Mouse (Mus musculus) embryonic facial prominence, embryonic 14.5 days (tissue): ENCODE data around the gene Crk. TPM values are rescaled to one million over a fixed set of nuclear protein-coding genes. Genes with fewer than 3 reads are reported as not detected.

Experiments used
- ATAC-seq: fragments of 200-750 bp; cut with Nextera tagmentation; 2 replicates; pipeline ENCODE4 v1.8.0; 2017; ENCODE audit warnings: low read depth, moderate number of reproducible peaks, moderate TSS enrichment
- DNase-seq: peaks from one replicate; pipeline ENCODE4 v3.0.0-alpha.2; 2015; ENCODE audit warnings: low spot score
- H3K27ac ChIP-seq: fragments of 300-500 bp; sonication (generic); replicated peaks from 2 replicates; pipeline ENCODE4 v1.5.1; 2014; ENCODE audit warnings: low read depth, mild to moderate bottlenecking, low read length, moderate library complexity
- H3K27me3 ChIP-seq: fragments of 300-500 bp; sonication (generic); replicated peaks from 2 replicates; pipeline ENCODE4 v1.6.1; 2014; ENCODE audit warnings: low read length; ENCODE audit not compliant: control insufficient read depth, insufficient read depth
- H3K36me3 ChIP-seq: fragments of 300-500 bp; sonication (generic); 2 replicates; pipeline ENCODE4 v1.6.1; 2014; ENCODE audit warnings: low read length, mixed read lengths; ENCODE audit not compliant: control insufficient read depth, insufficient read depth
- H3K4me1 ChIP-seq: fragments of 300-500 bp; sonication (generic); 2 replicates; pipeline ENCODE4 v1.6.1; 2014; ENCODE audit warnings: antibody characterized with exemption, low read length; ENCODE audit not compliant: control insufficient read depth, insufficient read depth
- H3K4me2 ChIP-seq: fragments of 300-500 bp; sonication (generic); 2 replicates; pipeline ENCODE4 v1.6.1; 2014; ENCODE audit warnings: low read depth, mild to moderate bottlenecking, low read length, moderate library complexity, mixed read lengths
- H3K4me3 ChIP-seq: fragments of 300-500 bp; sonication (generic); 2 replicates; pipeline ENCODE4 v1.5.1; 2014; ENCODE audit warnings: low read depth, mild to moderate bottlenecking, low read length
- H3K9ac ChIP-seq: fragments of 300-500 bp; sonication (generic); 2 replicates; pipeline ENCODE4 v1.6.1; 2014; ENCODE audit warnings: low read depth, mild to moderate bottlenecking, low read length, moderate library complexity, mixed read lengths
- H3K9me3 ChIP-seq: fragments of 300-500 bp; sonication (generic); 2 replicates; pipeline ENCODE4 v1.6.1; 2016; ENCODE audit warnings: low read length; ENCODE audit not compliant: control insufficient read depth
- WGBS: fragments of 180-500 bp; shearing (Covaris S2); extraction: QIAGEN DNeasy Blood & Tissue Kit; methylation state at CpG from one replicate; pipeline ENCODE4 v1.1.7; 2014; 5-methylcytosine and 5-hydroxymethylcytosine counted together
- polyA plus RNA-seq: library from polyadenylated mRNA; unstranded; fragments of >200 nt; fragmentation: Nextera tagmentation; extraction: Ambion mirVana; gene quantifications from 2 replicates; pipeline ENCODE4 v1.2.1, GENCODE M21; 2014

Gene Crk
- polyA plus RNA-seq, 1 experiment from 2014 or later, result 106 TPM

- DNase-seq, result no peak
- Histone ChIP-seq H3K9me3 (no peaks in the 10 kb centered on the region), H3K36me3 (peaks cover 5% of the 10 kb centered on the region; the same call in 1 of the 2 replicates), H3K4me2 (no peak overlapping the region), H3K27ac (no peak overlapping the region), H3K27me3 (no peaks in the 10 kb centered on the region), H3K4me1 (no peaks in the 10 kb centered on the region), H3K9ac (no peak overlapping the region), H3K4me3 (no peak overlapping the region)
- no peak for ATAC-seq
- WGBS, result 82% methylated on average over 9 of the region's 9 CpGs
Observed at GRCm38 (mm10) chr11:75644684-75645083, 34.4 kb upstream of the Crk start.

DNA sequence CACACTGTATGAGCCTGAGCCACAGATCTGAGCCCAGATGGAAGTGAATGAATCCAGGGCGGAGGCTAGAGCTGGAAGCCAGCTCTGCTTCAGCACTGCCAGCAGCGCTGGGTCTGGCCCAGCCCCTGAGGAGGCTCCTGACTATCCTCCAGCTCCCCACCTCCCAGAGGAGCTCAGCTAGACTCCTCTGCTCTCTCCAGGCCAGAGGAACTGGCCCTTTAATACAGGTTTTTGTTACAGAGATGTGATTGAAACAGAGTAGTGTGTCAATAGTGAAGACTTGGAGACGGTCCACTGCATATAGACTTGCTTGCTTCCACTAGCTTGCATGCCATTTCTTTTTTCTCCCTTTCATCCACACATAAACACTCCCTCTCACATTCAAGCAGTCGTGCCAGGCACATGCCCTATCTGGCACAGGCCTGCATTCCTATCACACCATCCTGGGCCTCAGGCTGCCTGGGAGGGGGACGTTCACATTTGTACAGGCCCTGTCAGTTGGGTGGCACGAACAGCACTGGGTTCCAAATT is 31.3 kb upstream of the Crk start:
- no peak overlapping the region for H3K4me3 ChIP-seq
- peaks cover 8% of the 10 kb centered on the region; the same call in 1 of the 2 replicates for H3K27me3 ChIP-seq
- DNase-seq (no peak), ATAC-seq (no peak)
- H3K27ac ChIP-seq, result no peak overlapping the region
- H3K36me3 ChIP-seq, result 0 out of 2 replicates have a peak, but pooled peaks cover 5% of the 10 kb centered on the region
- peaks cover 11% of the 10 kb centered on the region; the same call in 1 of the 2 replicates for H3K4me1 ChIP-seq
- H3K4me2 ChIP-seq, result no peak overlapping the region
- H3K9ac ChIP-seq, result no peak overlapping the region
- 67% methylated on average over 6 of the region's 6 CpGs for WGBS
- no peaks in the 10 kb centered on the region for H3K9me3 ChIP-seq

GRCm38 (mm10) chr11:75649155-75649561 is 29.9 kb upstream of the Crk start:
- Histone ChIP-seq H3K4me2 (no peak overlapping the region), H3K27me3 (peaks cover 8% of the 10 kb centered on the region; the same call in 1 of the 2 replicates), H3K9me3 (no peaks in the 10 kb centered on the region), H3K9ac (no peak overlapping the region), H3K4me1 (peaks cover 21% of the 10 kb centered on the region), H3K4me3 (no peak overlapping the region), H3K36me3 (0 out of 2 replicates have a peak, but pooled peaks cover 2% of the 10 kb centered on the region), H3K27ac (0 out of 2 replicates have a peak overlapping the region, but pooled peaks have one; percentile 2)
- ATAC-seq (no peak), DNase-seq (no peak)
- WGBS, result 71% methylated on average over 4 of the region's 4 CpGs

- H3K36me3 ChIP-seq, result no peaks in the 10 kb centered on the region
- H3K4me2 ChIP-seq, result peak within 1 kb of the TSS; percentile 90
- H3K4me3 ChIP-seq, result peak within 1 kb of the TSS; percentile 68
- H3K4me1 ChIP-seq, result peaks cover 29% of the 10 kb centered on the region
- DNase-seq (no peak), ATAC-seq (no peak)
- H3K27me3 ChIP-seq, result peaks cover 8% of the 10 kb centered on the region; the same call in 1 of the 2 replicates
- H3K9ac ChIP-seq, result peak within 1 kb of the TSS; percentile 80
- WGBS, result 67% methylated on average over 7 of the region's 7 CpGs
- H3K9me3 ChIP-seq, result no peaks in the 10 kb centered on the region
- H3K27ac ChIP-seq, result peak within 1 kb of the TSS; percentile 77
Observed at GRCm38 (mm10) chr11:75650311-75650710, 28.7 kb upstream of the Crk start, which contains the start of gene Myo1c. Gene Myo1c, plus strand, starts transcription at chr11:75650504.

DNA sequence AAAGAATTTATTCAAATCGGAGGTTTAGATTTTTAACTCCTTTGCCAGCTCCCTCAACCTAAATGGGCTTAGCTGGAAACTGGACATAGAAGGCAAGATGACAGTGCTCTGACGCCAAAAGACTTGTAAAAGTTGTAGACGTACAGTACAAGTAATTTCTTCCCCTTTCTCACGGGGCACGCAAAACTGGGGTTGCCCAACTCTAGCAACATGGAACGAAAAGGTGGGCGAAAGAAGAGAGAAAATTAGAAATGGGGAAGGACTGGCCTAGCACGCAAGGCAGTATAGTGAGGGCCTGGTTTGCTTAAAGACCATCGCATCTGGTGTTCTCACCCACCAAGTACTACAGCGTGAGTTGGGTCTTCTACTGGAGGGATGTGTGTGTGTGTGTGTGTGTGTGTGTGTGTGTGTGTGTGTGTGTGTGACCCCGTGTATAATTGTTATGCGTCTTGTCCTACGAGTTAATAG is 28.1 kb upstream of the Crk start:
- Histone ChIP-seq H3K9ac (peak overlapping the region; percentile 80), H3K4me3 (peak overlapping the region; percentile 68), H3K9me3 (no peaks in the 10 kb centered on the region), H3K36me3 (no peaks in the 10 kb centered on the region), H3K27ac (peak overlapping the region; percentile 77; the same call in 1 of the 2 replicates), H3K4me1 (peaks cover 29% of the 10 kb centered on the region), H3K27me3 (peaks cover 8% of the 10 kb centered on the region; the same call in 1 of the 2 replicates), H3K4me2 (peak overlapping the region; percentile 90)
- ATAC-seq (no peak), DNase-seq (no peak)
- WGBS, result 57% methylated on average over 10 of the region's 13 CpGs

GRCm38 (mm10) chr11:75651426-75652221 is 27.4 kb upstream of the Crk start:
- Histone ChIP-seq H3K9me3 (no peaks in the 10 kb centered on the region), H3K4me2 (peak overlapping the region; percentile 90), H3K4me1 (peaks cover 31% of the 10 kb centered on the region), H3K4me3 (peak overlapping the region; percentile 68), H3K27ac (peak overlapping the region; percentile 77), H3K9ac (peak overlapping the region; percentile 80), H3K36me3 (no peaks in the 10 kb centered on the region), H3K27me3 (peaks cover 8% of the 10 kb centered on the region; the same call in 1 of the 2 replicates)
- DNase-seq (peak; percentile 76), ATAC-seq (peak; percentile 67)
- WGBS, result under 1% methylated on average over 30 of the region's 54 CpGs

- H3K4me3 ChIP-seq, result peak overlapping the region; percentile 68
- H3K9ac ChIP-seq, result peak overlapping the region; percentile 80
- peak overlapping the region; percentile 90 for H3K4me2 ChIP-seq
- H3K9me3 ChIP-seq, result no peaks in the 10 kb centered on the region
- H3K27ac ChIP-seq, result no peak overlapping the region; the same call in 1 of the 2 replicates
- WGBS, result 29% methylated on average over 20 of the region's 20 CpGs
- H3K4me1 ChIP-seq, result peaks cover 37% of the 10 kb centered on the region
- no peak for ATAC-seq
- peaks cover 8% of the 10 kb centered on the region; the same call in 1 of the 2 replicates for H3K27me3 ChIP-seq
- no peak for DNase-seq
- H3K36me3 ChIP-seq, result no peaks in the 10 kb centered on the region
Observed at GRCm38 (mm10) chr11:75652222-75652941, 26.7 kb upstream of the Crk start.
